Mouse (Mus musculus) gastrocnemius, postnatal 10 days (tissue): ENCODE results near the gene Ubr7. TPM values are rescaled to one million over a fixed set of nuclear protein-coding genes. Genes with fewer than 3 reads are reported as not detected.

ENCODE experiments used
- DNase-seq: peaks from one replicate; pipeline ENCODE4 v3.0.0; 2021; ENCODE audit warnings: mixed read lengths
- long read RNA-seq, 2 experiments: library from polyadenylated mRNA; stranded (forward); transcript quantifications; one replicate each; pipeline ENCODE4 v2.0.0; 2021
- total RNA-seq, 2 experiments: library from RNA; stranded (reverse); gene quantifications; 2 replicates each; pipeline ENCODE4 v1.2.3; 2021

The Ubr7 gene
- total RNA-seq = 10 to 100 TPM; 15.2 to 17.7 TPM
- long read RNA-seq, experiment 1, transcript Ubr7-201 (11 exons, 3,261 nt) = major isoform, 21 of 39 reads
- long read RNA-seq, experiment 1, partial matches to known transcripts = 17 of 39 reads
- long read RNA-seq, experiment 1, other reads (novel, unspliced or antisense) = 1 of 39 reads
- long read RNA-seq, experiment 2, transcript Ubr7-201 (11 exons, 3,261 nt) = major isoform, 19 of 36 reads
- long read RNA-seq, experiment 2, partial matches to known transcripts = 0 of 36 reads
- long read RNA-seq, experiment 2, other reads (novel, unspliced or antisense) = 17 of 36 reads

GRCm38 (mm10) chr12:102757689-102758402 is at the start of gene Ubr7, which contains the start of the genes Gm28051 and Gon7:
Gene Ubr7, plus strand, starts transcription at chr12:102757967.
Gene Gm28051, minus strand, starts transcription at chr12:102757765.
Gene Gon7, minus strand, starts transcription at chr12:102757803.
- DNase-seq = peak; percentile 94

GRCm38 (mm10) chr12:102708220-102708619 is 49.5 kb upstream of the Ubr7 start:
- DNase-seq = no peak

- DNase-seq = no peak
These were observed 47.9 kb upstream of the Ubr7 start for GRCm38 (mm10) chr12:102709896-102710295.

GRCm38 (mm10) chr12:102710851-102711375 is 46.9 kb upstream of the Ubr7 start:
- no peak for DNase-seq

- no peak for DNase-seq
These were observed 44.5 kb upstream of the Ubr7 start for GRCm38 (mm10) chr12:102713153-102713865.

- no peak for DNase-seq
These were observed 43.7 kb upstream of the Ubr7 start for GRCm38 (mm10) chr12:102714116-102714515.

GRCm38 (mm10) chr12:102714654-102715395 is 42.9 kb upstream of the Ubr7 start:
- no peak for DNase-seq

- DNase-seq = peak; percentile 29
These were observed 38.0 kb upstream of the Ubr7 start for GRCm38 (mm10) chr12:102719552-102720315.

GRCm38 (mm10) chr12:102722451-102722850 is 35.3 kb upstream of the Ubr7 start:
- DNase-seq = no peak

- no peak for DNase-seq
These were observed 34.8 kb upstream of the Ubr7 start for GRCm38 (mm10) chr12:102722966-102723365.

GRCm38 (mm10) chr12:102723861-102724260 is 33.9 kb upstream of the Ubr7 start:
- DNase-seq = no peak

GRCm38 (mm10) chr12:102725146-102725545 is 32.6 kb upstream of the Ubr7 start:
- DNase-seq = no peak

- DNase-seq = no peak
These were observed 32.0 kb upstream of the Ubr7 start for GRCm38 (mm10) chr12:102725761-102726175.

GRCm38 (mm10) chr12:102729855-102730797 is 27.6 kb upstream of the Ubr7 start:
- DNase-seq = peak; percentile 26

- no peak for DNase-seq
These were observed 26.8 kb upstream of the Ubr7 start for GRCm38 (mm10) chr12:102730798-102731619.

GRCm38 (mm10) chr12:102733381-102733780 is 24.4 kb upstream of the Ubr7 start:
- DNase-seq = peak; percentile 69

GRCm38 (mm10) chr12:102739096-102739495 is 18.7 kb upstream of the Ubr7 start:
- DNase-seq = no peak

- DNase-seq = no peak
These were observed 17.5 kb upstream of the Ubr7 start for GRCm38 (mm10) chr12:102740285-102740684.

GRCm38 (mm10) chr12:102742056-102742455 is 15.7 kb upstream of the Ubr7 start:
- no peak for DNase-seq
